Mouse (Mus musculus) ovary, adult 2 months (tissue): ENCODE data around the gene Gpr165. TPM values are rescaled to one million over a fixed set of nuclear protein-coding genes. Genes with fewer than 3 reads are reported as not detected.

Experiments used
- polyA plus RNA-seq: library from polyadenylated mRNA; depleted of rRNA; stranded (reverse); fragments of >200 nt; gene quantifications from 2 replicates; pipeline ENCODE4 v1.2.3, GENCODE M21; 2012; rRNA removed

The Gpr165 gene
- polyA plus RNA-seq: 3.6 and 4.6 TPM in 2 replicates

GRCm38 (mm10) chrX:96712907-96713774 lies at the start of gene Gpr165:
Gene Gpr165, plus strand, starts transcription at chrX:96713441.

